Mouse (Mus musculus): ENCODE data around the gene March10. TPM values are rescaled to one million over a fixed set of nuclear protein-coding genes. Genes with fewer than 3 reads are reported as not detected.

Gene March10
- polyA plus RNA-seq, 1 experiment from 2014 or later: not detected

DNA sequence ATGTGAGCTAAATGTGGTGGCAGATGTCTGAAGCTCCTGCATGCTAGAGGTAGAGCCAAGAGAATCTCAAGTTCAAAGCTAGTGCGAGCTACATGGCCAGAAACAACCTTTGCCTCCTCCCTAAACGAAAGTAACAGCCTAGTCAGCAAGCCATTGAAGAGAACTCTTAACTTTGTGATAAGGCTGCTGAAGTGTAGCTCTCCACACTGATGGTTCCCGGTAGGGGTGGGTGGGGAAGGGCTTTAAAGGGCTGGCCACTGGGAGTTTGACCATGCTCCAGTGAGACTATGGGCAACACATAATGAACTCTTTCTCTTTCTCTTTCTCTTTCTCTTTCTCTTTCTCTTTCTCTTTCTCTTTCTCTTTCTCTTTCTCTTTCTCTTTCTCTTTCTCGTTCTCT lies 35.9 kb upstream of the March10 start:
- Histone ChIP-seq H3K4me2 (ENCODE audit: low read depth, severe bottlenecking) (no peak overlapping the region), H3K9ac (ENCODE audit: low read length) (no peak overlapping the region), H3K9me3 (ENCODE audit: control insufficient read depth, low read length) (no peaks in the 10 kb centered on the region), H3K27me3 (ENCODE audit: control insufficient read depth, insufficient read depth, low read length) (no peaks in the 10 kb centered on the region), H3K36me3 (ENCODE audit: control insufficient read depth, insufficient read depth, low read length) (no peaks in the 10 kb centered on the region), H3K27ac (replicated peaks; ENCODE audit: low read depth, low read length) (no peak overlapping the region), H3K4me1 (ENCODE audit: control insufficient read depth, insufficient read depth, low read length) (no peaks in the 10 kb centered on the region), H3K4me3 (ENCODE audit: low read depth, low read length) (no peak overlapping the region)
- no peak for ATAC-seq (ENCODE audit: insufficient number of reproducible peaks, low FRiP score, low TSS enrichment, low read depth)
- 79% methylated on average over 4 of the region's 4 CpGs for WGBS
- DNase-seq (ENCODE audit: low spot score): no peak

DNA sequence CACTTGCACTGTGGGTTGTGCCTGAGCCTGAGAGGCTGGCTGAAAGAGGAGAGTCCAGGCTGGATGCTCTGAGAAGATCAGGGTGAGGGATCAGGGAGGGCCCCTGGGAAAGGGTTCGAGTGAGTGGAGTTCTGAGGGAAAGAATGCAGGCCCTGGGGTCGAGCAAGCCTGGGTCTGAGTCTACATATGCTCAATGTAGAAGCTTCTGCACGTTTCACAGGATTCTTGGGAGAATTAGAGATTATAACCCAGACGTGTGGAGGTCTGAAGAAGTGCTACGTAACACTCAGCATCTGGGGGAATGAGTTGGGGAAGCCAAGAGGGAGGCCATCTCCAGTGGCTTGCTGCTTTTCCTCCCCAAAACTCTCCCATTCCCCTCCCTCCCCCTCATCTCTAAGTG lies 34.4 kb upstream of the March10 start:
- Histone ChIP-seq H3K36me3 (ENCODE audit: control insufficient read depth, insufficient read depth, low read length) (no peaks in the 10 kb centered on the region), H3K4me1 (ENCODE audit: control insufficient read depth, insufficient read depth, low read length) (no peaks in the 10 kb centered on the region), H3K27me3 (ENCODE audit: control insufficient read depth, insufficient read depth, low read length) (no peaks in the 10 kb centered on the region), H3K4me3 (ENCODE audit: low read depth, low read length) (no peak overlapping the region), H3K9ac (ENCODE audit: low read length) (no peak overlapping the region), H3K27ac (replicated peaks; ENCODE audit: low read depth, low read length) (no peak overlapping the region), H3K9me3 (ENCODE audit: control insufficient read depth, low read length) (no peaks in the 10 kb centered on the region), H3K4me2 (ENCODE audit: low read depth, severe bottlenecking) (no peak overlapping the region)
- 60% methylated on average over 5 of the region's 5 CpGs for WGBS
- DNase-seq (ENCODE audit: low spot score) (no peak), ATAC-seq (ENCODE audit: insufficient number of reproducible peaks, low FRiP score, low TSS enrichment, low read depth) (no peak)

DNA sequence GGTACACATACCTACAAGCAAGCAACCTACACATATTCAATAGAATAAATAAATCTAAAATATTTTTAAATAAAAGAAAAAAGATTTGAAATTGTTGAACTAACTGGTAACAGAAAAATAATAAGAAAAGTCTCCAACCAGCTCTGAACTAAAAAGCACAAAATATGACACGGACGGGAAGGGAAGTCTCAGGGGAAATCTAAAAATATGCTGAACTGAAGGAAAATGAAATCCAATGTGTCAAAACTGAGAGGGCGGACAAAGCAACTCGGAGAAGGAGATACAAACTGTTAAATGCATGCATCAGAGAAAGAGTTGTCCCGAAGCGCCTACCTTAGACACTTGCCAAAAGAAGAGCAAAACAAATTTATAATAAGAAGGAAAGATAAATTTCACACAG lies 28.9 kb upstream of the March10 start:
- Histone ChIP-seq H3K4me2 (ENCODE audit: low read depth, severe bottlenecking) (no peak overlapping the region), H3K27ac (replicated peaks; ENCODE audit: low read depth, low read length) (no peak overlapping the region), H3K36me3 (ENCODE audit: control insufficient read depth, insufficient read depth, low read length) (no peaks in the 10 kb centered on the region), H3K9ac (ENCODE audit: low read length) (no peak overlapping the region), H3K4me3 (ENCODE audit: low read depth, low read length) (no peak overlapping the region), H3K27me3 (ENCODE audit: control insufficient read depth, insufficient read depth, low read length) (no peaks in the 10 kb centered on the region), H3K9me3 (ENCODE audit: control insufficient read depth, low read length) (no peaks in the 10 kb centered on the region), H3K4me1 (ENCODE audit: control insufficient read depth, insufficient read depth, low read length) (no peaks in the 10 kb centered on the region)
- ATAC-seq (ENCODE audit: insufficient number of reproducible peaks, low FRiP score, low TSS enrichment, low read depth) (no peak), DNase-seq (ENCODE audit: low spot score) (no peak)
- 89% methylated on average over 6 of the region's 6 CpGs for WGBS

DNA sequence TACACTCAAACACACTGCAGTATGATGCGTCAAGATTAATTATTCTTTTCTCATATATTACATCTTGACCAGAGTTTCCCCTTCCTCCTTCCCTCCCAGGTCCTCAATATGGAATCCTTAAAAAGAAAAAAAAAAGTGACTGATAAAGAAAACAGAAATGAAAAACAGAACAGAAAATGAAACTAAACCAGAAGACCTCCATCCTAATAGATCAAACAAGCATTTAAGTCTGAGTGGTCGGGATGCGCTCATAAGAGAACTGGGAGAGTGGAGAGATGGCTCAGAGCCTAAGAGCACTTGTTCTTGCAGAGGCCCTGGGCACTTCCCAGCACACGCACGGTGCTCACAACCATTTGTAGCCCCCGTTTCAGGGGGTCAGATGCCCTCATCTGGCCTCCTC lies 28.5 kb upstream of the March10 start:
- Histone ChIP-seq H3K27me3 (ENCODE audit: control insufficient read depth, insufficient read depth, low read length) (no peaks in the 10 kb centered on the region), H3K4me3 (ENCODE audit: low read depth, low read length) (no peak overlapping the region), H3K9ac (ENCODE audit: low read length) (no peak overlapping the region), H3K4me1 (ENCODE audit: control insufficient read depth, insufficient read depth, low read length) (no peaks in the 10 kb centered on the region), H3K9me3 (ENCODE audit: control insufficient read depth, low read length) (no peaks in the 10 kb centered on the region), H3K36me3 (ENCODE audit: control insufficient read depth, insufficient read depth, low read length) (no peaks in the 10 kb centered on the region), H3K4me2 (ENCODE audit: low read depth, severe bottlenecking) (no peak overlapping the region), H3K27ac (replicated peaks; ENCODE audit: low read depth, low read length) (no peak overlapping the region)
- DNase-seq (ENCODE audit: low spot score) (no peak), ATAC-seq (ENCODE audit: insufficient number of reproducible peaks, low FRiP score, low TSS enrichment, low read depth) (no peak)
- WGBS: 76% methylated on average over 6 of the region's 6 CpGs

DNA sequence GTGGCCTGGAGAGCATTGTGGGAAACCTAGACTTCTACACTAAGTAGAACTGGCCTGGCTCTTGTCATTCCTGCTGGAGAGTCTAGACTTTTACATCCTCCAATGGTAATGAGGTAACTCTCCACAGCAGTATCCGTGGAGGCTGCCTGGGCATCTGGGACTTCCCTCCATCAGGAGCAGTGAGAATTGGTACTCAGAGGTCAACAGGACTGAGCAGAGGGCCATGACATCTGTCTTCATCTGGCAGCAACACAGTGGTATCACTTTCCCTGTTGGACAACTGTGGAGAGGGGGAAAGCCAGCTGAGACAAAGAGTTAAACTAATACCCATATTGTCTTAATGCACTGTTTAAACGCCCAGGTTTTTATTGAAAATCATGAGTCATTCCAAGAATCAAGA lies 26.2 kb upstream of the March10 start:
- no peak overlapping the region for H3K27ac ChIP-seq (replicated peaks; ENCODE audit: low read depth, low read length)
- no peak overlapping the region for H3K4me3 ChIP-seq (ENCODE audit: low read depth, low read length)
- DNase-seq (ENCODE audit: low spot score): no peak
- no peaks in the 10 kb centered on the region for H3K9me3 ChIP-seq (ENCODE audit: control insufficient read depth, low read length)
- H3K4me1 ChIP-seq (ENCODE audit: control insufficient read depth, insufficient read depth, low read length): no peaks in the 10 kb centered on the region
- H3K4me2 ChIP-seq (ENCODE audit: low read depth, severe bottlenecking): no peak overlapping the region
- no peak for ATAC-seq (ENCODE audit: insufficient number of reproducible peaks, low FRiP score, low TSS enrichment, low read depth)
- H3K9ac ChIP-seq (ENCODE audit: low read length): no peak overlapping the region
- no peaks in the 10 kb centered on the region for H3K36me3 ChIP-seq (ENCODE audit: control insufficient read depth, insufficient read depth, low read length)
- 52% methylated on average over 2 of the region's 2 CpGs for WGBS
- no peaks in the 10 kb centered on the region for H3K27me3 ChIP-seq (ENCODE audit: control insufficient read depth, insufficient read depth, low read length)

DNA sequence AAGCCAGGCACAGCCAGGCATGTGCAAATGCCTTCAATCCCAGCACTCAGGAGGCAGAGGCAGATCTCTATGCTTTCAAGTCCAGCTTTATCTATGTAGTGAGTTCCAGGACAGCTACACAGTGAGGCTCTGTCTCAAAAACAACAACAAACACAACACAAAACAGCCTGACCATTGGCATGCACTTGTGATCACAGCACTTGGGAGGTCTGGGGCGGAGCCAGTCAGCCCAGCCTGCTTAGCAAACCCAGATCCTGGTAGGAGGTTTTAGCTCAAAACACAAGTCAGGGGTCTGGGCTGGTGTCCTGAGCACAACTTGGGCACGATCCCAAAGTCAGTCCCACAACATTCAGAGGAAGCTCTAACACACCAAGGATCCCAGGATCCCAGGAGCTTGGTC lies 18.2 kb upstream of the March10 start:
- Histone ChIP-seq H3K36me3 (ENCODE audit: control insufficient read depth, insufficient read depth, low read length) (no peaks in the 10 kb centered on the region), H3K9me3 (ENCODE audit: control insufficient read depth, low read length) (no peaks in the 10 kb centered on the region), H3K9ac (ENCODE audit: low read length) (no peak overlapping the region), H3K27me3 (ENCODE audit: control insufficient read depth, insufficient read depth, low read length) (no peaks in the 10 kb centered on the region), H3K4me3 (ENCODE audit: low read depth, low read length) (no peak overlapping the region), H3K4me2 (ENCODE audit: low read depth, severe bottlenecking) (no peak overlapping the region), H3K27ac (replicated peaks; ENCODE audit: low read depth, low read length) (no peak overlapping the region), H3K4me1 (ENCODE audit: control insufficient read depth, insufficient read depth, low read length) (no peaks in the 10 kb centered on the region)
- 62% methylated on average over 2 of the region's 2 CpGs for WGBS
- DNase-seq (ENCODE audit: low spot score) (no peak), ATAC-seq (ENCODE audit: insufficient number of reproducible peaks, low FRiP score, low TSS enrichment, low read depth) (no peak)

DNA sequence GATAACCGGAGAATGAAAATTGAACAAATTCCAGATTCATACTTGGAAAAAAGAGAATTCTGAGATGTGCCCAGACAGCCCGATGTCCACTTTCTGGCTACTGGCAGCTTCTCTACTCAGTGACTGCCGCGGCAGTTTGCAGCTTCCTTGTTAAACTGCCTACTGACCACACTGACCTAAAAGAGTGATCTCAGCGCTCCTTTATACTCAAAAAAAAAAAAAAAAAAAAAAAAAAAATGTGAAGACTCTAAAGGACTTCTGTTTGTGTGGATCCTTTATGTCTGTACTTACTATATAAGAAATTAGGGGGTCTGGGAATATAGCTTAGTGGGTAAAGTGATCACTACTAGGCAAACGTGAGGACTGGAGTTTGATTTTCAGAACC lies 17.8 kb upstream of the March10 start:
- no peak for ATAC-seq (ENCODE audit: insufficient number of reproducible peaks, low FRiP score, low TSS enrichment, low read depth)
- no peak overlapping the region for H3K27ac ChIP-seq (replicated peaks; ENCODE audit: low read depth, low read length)

DNA sequence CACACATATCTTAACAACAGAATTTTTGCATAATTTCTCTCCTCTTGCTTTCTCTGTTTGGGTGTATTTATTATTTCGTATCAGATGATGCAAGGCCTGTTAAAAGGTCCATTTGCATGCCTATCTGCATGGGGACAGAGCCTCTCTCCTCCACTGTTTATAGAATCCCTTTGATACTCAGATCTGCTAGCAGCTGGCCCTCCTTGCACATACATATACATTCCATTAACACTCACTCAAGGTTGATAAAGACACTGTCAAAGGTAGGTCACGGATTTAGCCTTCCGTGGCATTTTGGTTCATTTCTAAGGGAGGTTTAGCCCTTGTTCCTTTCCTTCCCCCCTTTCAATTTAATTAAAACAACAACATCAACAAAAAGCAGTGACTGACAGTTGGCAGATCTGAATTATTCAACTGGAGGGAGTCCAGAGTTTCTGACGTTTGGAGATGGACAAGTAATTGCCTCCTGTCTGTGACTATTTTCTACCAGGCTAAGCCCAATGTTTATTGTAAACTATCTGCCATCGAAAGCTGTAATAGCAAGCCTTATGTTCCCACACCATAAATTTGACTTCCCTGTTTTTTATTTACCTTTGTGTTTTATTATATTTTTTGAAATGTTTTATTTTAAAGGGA lies 17.3 kb upstream of the March10 start:
- no peak overlapping the region for H3K4me2 ChIP-seq (ENCODE audit: low read depth, severe bottlenecking)
- no peak for ATAC-seq (ENCODE audit: insufficient number of reproducible peaks, low FRiP score, low TSS enrichment, low read depth)
- no peaks in the 10 kb centered on the region for H3K36me3 ChIP-seq (ENCODE audit: control insufficient read depth, insufficient read depth, low read length)
- no peak overlapping the region for H3K27ac ChIP-seq (replicated peaks; ENCODE audit: low read depth, low read length)
- DNase-seq (ENCODE audit: low spot score): no peak
- no peaks in the 10 kb centered on the region for H3K9me3 ChIP-seq (ENCODE audit: control insufficient read depth, low read length)
- no peaks in the 10 kb centered on the region for H3K27me3 ChIP-seq (ENCODE audit: control insufficient read depth, insufficient read depth, low read length)
- no peaks in the 10 kb centered on the region for H3K4me1 ChIP-seq (ENCODE audit: control insufficient read depth, insufficient read depth, low read length)
- H3K4me3 ChIP-seq (ENCODE audit: low read depth, low read length): no peak overlapping the region
- 54% methylated on average over 5 of the region's 5 CpGs for WGBS
- no peak overlapping the region for H3K9ac ChIP-seq (ENCODE audit: low read length)

More for the DNA sequence above, 17.8 kb upstream of the March10 start:
- Histone ChIP-seq H3K9me3 (ENCODE audit: control insufficient read depth, low read length) (no peaks in the 10 kb centered on the region), H3K4me1 (ENCODE audit: control insufficient read depth, insufficient read depth, low read length) (no peaks in the 10 kb centered on the region), H3K4me3 (ENCODE audit: low read depth, low read length) (no peak overlapping the region), H3K9ac (ENCODE audit: low read length) (no peak overlapping the region), H3K4me2 (ENCODE audit: low read depth, severe bottlenecking) (no peak overlapping the region), H3K27me3 (ENCODE audit: control insufficient read depth, insufficient read depth, low read length) (no peaks in the 10 kb centered on the region), H3K36me3 (ENCODE audit: control insufficient read depth, insufficient read depth, low read length) (no peaks in the 10 kb centered on the region)
- DNase-seq (ENCODE audit: low spot score): no peak
- 57% methylated on average over 6 of the region's 6 CpGs for WGBS

DNA sequence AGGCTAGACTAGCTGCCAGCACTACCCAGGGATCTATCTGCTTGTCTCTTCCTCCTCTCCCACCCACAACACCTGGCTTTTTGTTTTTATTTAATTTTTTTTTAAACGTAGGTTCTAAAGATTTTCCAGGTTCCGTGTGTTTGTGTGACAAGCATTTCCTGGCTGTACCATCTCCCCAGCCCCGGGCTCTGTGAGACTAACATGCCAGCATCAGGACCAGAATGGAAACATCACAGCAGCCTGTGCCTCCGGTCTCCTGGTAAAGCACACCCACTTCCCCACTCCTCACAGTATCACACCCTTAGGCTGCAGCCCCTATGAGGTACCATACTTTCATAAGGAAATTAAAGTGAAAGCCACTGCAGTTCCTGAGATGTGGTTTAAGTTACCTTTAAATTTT lies 16.1 kb upstream of the March10 start:
- no peak for ATAC-seq (ENCODE audit: insufficient number of reproducible peaks, low FRiP score, low TSS enrichment, low read depth)
- H3K9me3 ChIP-seq (ENCODE audit: control insufficient read depth, low read length): no peaks in the 10 kb centered on the region
- H3K36me3 ChIP-seq (ENCODE audit: control insufficient read depth, insufficient read depth, low read length): no peaks in the 10 kb centered on the region

More for the DNA sequence above, 16.1 kb upstream of the March10 start:
- no peaks in the 10 kb centered on the region for H3K27me3 ChIP-seq (ENCODE audit: control insufficient read depth, insufficient read depth, low read length)
- H3K4me1 ChIP-seq (ENCODE audit: control insufficient read depth, insufficient read depth, low read length): no peaks in the 10 kb centered on the region
- no peak for DNase-seq (ENCODE audit: low spot score)
- 76% methylated on average over 4 of the region's 4 CpGs for WGBS
- no peak overlapping the region for H3K27ac ChIP-seq (replicated peaks; ENCODE audit: low read depth, low read length)
- no peak overlapping the region for H3K4me3 ChIP-seq (ENCODE audit: low read depth, low read length)
- H3K4me2 ChIP-seq (ENCODE audit: low read depth, severe bottlenecking): no peak overlapping the region
- no peak overlapping the region for H3K9ac ChIP-seq (ENCODE audit: low read length)
